Mouse (Mus musculus): Measurements from ENCODE around the gene Pex5l.

The Pex5l gene

GRCm38 (mm10) chr3:33142901-33143461 is at the start of gene Pex5l:
Gene Pex5l, minus strand, starts transcription at chr3:33143247.
- peak; percentile 90 for DNase-seq (ENCODE audit: low read depth, low spot score)

- no peak for DNase-seq (ENCODE audit: low read depth, low spot score)
These were observed 22.1 kb upstream of the Pex5l start for GRCm38 (mm10) chr3:33165186-33165585.

- DNase-seq (ENCODE audit: low read depth, low spot score): no peak
These were observed 20.8 kb upstream of the Pex5l start for GRCm38 (mm10) chr3:33163821-33164220.

GRCm38 (mm10) chr3:33143592-33143991 is 545 bp upstream of the Pex5l start:
- no peak for DNase-seq (ENCODE audit: low read depth, low spot score)

GRCm38 (mm10) chr3:33142398-33142797 is 649 bp downstream of the Pex5l start:
- peak; percentile 52 for DNase-seq (ENCODE audit: low read depth, low spot score)

- no peak for DNase-seq (ENCODE audit: low read depth, low spot score)
These were observed 13.1 kb downstream of the Pex5l start for GRCm38 (mm10) chr3:33129944-33130343.

GRCm38 (mm10) chr3:33124796-33125195 is 18.3 kb downstream of the Pex5l start:
- DNase-seq (ENCODE audit: low read depth, low spot score): peak; percentile 71

GRCm38 (mm10) chr3:33105785-33106184 is 37.3 kb downstream of the Pex5l start:
- no peak for DNase-seq (ENCODE audit: low read depth, low spot score)

GRCm38 (mm10) chr3:33103501-33103900 is 39.5 kb downstream of the Pex5l start:
- peak; percentile 67 for DNase-seq (ENCODE audit: low read depth, low spot score)

GRCm38 (mm10) chr3:33098550-33099295 is 44.3 kb downstream of the Pex5l start:
- DNase-seq (ENCODE audit: low read depth, low spot score): peak; percentile 68

- DNase-seq (ENCODE audit: low read depth, low spot score): peak; percentile 63
These were observed 49.4 kb downstream of the Pex5l start for GRCm38 (mm10) chr3:33093646-33094045.

GRCm38 (mm10) chr3:33090001-33090400 is 53.0 kb downstream of the Pex5l start:
- peak; percentile 90 for DNase-seq (ENCODE audit: low read depth, low spot score)

GRCm38 (mm10) chr3:33089470-33089869 is 53.6 kb downstream of the Pex5l start:
- no peak for DNase-seq (ENCODE audit: low read depth, low spot score)

GRCm38 (mm10) chr3:33088276-33088675 is 54.8 kb downstream of the Pex5l start:
- no peak for DNase-seq (ENCODE audit: low read depth, low spot score)

GRCm38 (mm10) chr3:33082806-33083338 is 60.2 kb downstream of the Pex5l start:
- peak; percentile 81 for DNase-seq (ENCODE audit: low read depth, low spot score)

- DNase-seq (ENCODE audit: low read depth, low spot score): peak; percentile 60
These were observed 61.3 kb downstream of the Pex5l start for GRCm38 (mm10) chr3:33081793-33082192.

- DNase-seq (ENCODE audit: low read depth, low spot score): peak; percentile 45
These were observed 63.4 kb downstream of the Pex5l start for GRCm38 (mm10) chr3:33079658-33080057.

GRCm38 (mm10) chr3:33079171-33079570 is 63.9 kb downstream of the Pex5l start:
- DNase-seq (ENCODE audit: low read depth, low spot score): no peak

- peak; percentile 56 for DNase-seq (ENCODE audit: low read depth, low spot score)
These were observed 67.4 kb downstream of the Pex5l start for GRCm38 (mm10) chr3:33075696-33076095.

GRCm38 (mm10) chr3:33074266-33074981 is 68.6 kb downstream of the Pex5l start:
- DNase-seq (ENCODE audit: low read depth, low spot score): peak; percentile 74

- DNase-seq (ENCODE audit: low read depth, low spot score): no peak
These were observed 69.2 kb downstream of the Pex5l start for GRCm38 (mm10) chr3:33073905-33074265.

- DNase-seq (ENCODE audit: low read depth, low spot score): peak; percentile 88
These were observed 72.3 kb downstream of the Pex5l start for GRCm38 (mm10) chr3:33070771-33071170.

Data from brain, adult 2 months (tissue).